Mouse (Mus musculus): Measurements from ENCODE around the gene Inpp5d.
A peak's percentile ranks its signal among the peaks of the same experiment; 100 is the strongest.

DNA sequence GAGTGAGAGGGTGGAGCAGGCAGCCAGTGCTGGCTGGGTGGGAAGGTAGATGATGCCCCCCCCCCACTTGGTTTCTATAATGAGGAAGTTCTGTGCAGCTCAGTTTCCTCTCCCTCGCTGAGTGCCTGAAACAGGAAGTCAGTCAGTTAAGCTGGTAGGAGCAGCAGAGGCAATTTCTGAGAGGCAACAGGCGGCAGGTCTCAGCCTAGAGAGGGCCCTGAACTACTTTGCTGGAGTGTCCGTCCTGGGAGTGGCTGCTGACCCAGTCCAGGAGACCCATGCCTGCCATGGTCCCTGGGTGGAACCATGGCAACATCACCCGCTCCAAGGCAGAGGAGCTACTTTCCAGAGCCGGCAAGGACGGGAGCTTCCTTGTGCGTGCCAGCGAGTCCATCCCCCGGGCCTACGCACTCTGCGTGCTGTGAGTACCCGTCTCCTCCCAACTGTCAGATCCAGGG is at the start of gene Inpp5d:
- peak; percentile 48; the same call in 1 of the 2 replicates for TF ChIP-seq POLR2A (IDR thresholded peaks at IDR 0.05; ENCODE audit: low read depth, low read length)
- TF ChIP-seq CTCF (IDR thresholded peaks at IDR 0.05; ENCODE audit: extremely low read depth, insufficient read length, insufficient replicate concordance, low read depth, low read length): no peak
